Mouse (Mus musculus): ENCODE results near the gene Bmp7. TPM values are rescaled to one million over a fixed set of nuclear protein-coding genes. Genes with fewer than 3 reads are reported as not detected.
A peak's percentile ranks its signal among the peaks of the same experiment; 100 is the strongest.

Gene Bmp7
- polyA plus RNA-seq, 1 experiment from 2014 or later = 5.8 TPM

- H3K9me3 ChIP-seq (ENCODE audit: control insufficient read depth, low read length) = no peaks in the 10 kb centered on the region; the same call in 1 of the 2 replicates
- no peak for ATAC-seq (ENCODE audit: low read depth)
- WGBS = 83% methylated on average over 2 of the region's 2 CpGs
Observed at GRCm38 (mm10) chr2:172951976-172952375, 11.9 kb upstream of the Bmp7 start.

GRCm38 (mm10) chr2:172950722-172951121 lies 10.6 kb upstream of the Bmp7 start:
- H3K4me3 ChIP-seq (ENCODE audit: low read depth, low read length) = no peak overlapping the region
- no peak overlapping the region for H3K27ac ChIP-seq (ENCODE audit: low read depth, low read length)
- no peak overlapping the region for H3K9ac ChIP-seq (replicated peaks; ENCODE audit: low read depth, low read length)
- H3K9me3 ChIP-seq (ENCODE audit: control insufficient read depth, low read length) = no peaks in the 10 kb centered on the region
- no peaks in the 10 kb centered on the region for H3K27me3 ChIP-seq (ENCODE audit: control insufficient read depth, insufficient read depth, low read length)
- WGBS = 41% methylated on average over 11 of the region's 11 CpGs
- no peak overlapping the region for H3K4me2 ChIP-seq (ENCODE audit: low read depth, low read length)
- H3K4me1 ChIP-seq (ENCODE audit: control insufficient read depth, insufficient read depth, low read length) = peaks cover 3% of the 10 kb centered on the region; the same call in 1 of the 2 replicates
- no peak for ATAC-seq (ENCODE audit: low read depth)
- H3K36me3 ChIP-seq (ENCODE audit: control insufficient read depth, insufficient read depth, low read length) = no peaks in the 10 kb centered on the region

More at GRCm38 (mm10) chr2:172951976-172952375, 11.9 kb upstream of the Bmp7 start:
- H3K4me3 ChIP-seq (ENCODE audit: low read depth, low read length) = no peak overlapping the region
- no peak overlapping the region for H3K27ac ChIP-seq (ENCODE audit: low read depth, low read length)
- H3K27me3 ChIP-seq (ENCODE audit: control insufficient read depth, insufficient read depth, low read length) = no peaks in the 10 kb centered on the region
- H3K4me1 ChIP-seq (ENCODE audit: control insufficient read depth, insufficient read depth, low read length) = peaks cover 3% of the 10 kb centered on the region; the same call in 1 of the 2 replicates
- no peaks in the 10 kb centered on the region for H3K36me3 ChIP-seq (ENCODE audit: control insufficient read depth, insufficient read depth, low read length)
- H3K9ac ChIP-seq (replicated peaks; ENCODE audit: low read depth, low read length) = no peak overlapping the region
- no peak overlapping the region for H3K4me2 ChIP-seq (ENCODE audit: low read depth, low read length)

GRCm38 (mm10) chr2:172950119-172950676 lies 10.1 kb upstream of the Bmp7 start:
- no peaks in the 10 kb centered on the region for H3K9me3 ChIP-seq (ENCODE audit: control insufficient read depth, low read length)
- no peak overlapping the region for H3K4me3 ChIP-seq (ENCODE audit: low read depth, low read length)
- WGBS = 68% methylated on average over 9 of the region's 9 CpGs
- H3K36me3 ChIP-seq (ENCODE audit: control insufficient read depth, insufficient read depth, low read length) = no peaks in the 10 kb centered on the region
- no peak for ATAC-seq (ENCODE audit: low read depth)
- no peaks in the 10 kb centered on the region for H3K27me3 ChIP-seq (ENCODE audit: control insufficient read depth, insufficient read depth, low read length)
- no peak overlapping the region for H3K4me2 ChIP-seq (ENCODE audit: low read depth, low read length)
- H3K9ac ChIP-seq (replicated peaks; ENCODE audit: low read depth, low read length) = no peak overlapping the region
- no peak overlapping the region for H3K27ac ChIP-seq (ENCODE audit: low read depth, low read length)
- H3K4me1 ChIP-seq (ENCODE audit: control insufficient read depth, insufficient read depth, low read length) = peaks cover 3% of the 10 kb centered on the region; the same call in 1 of the 2 replicates

GRCm38 (mm10) chr2:172949051-172949450 lies 8.9 kb upstream of the Bmp7 start:
- H3K9me3 ChIP-seq (ENCODE audit: control insufficient read depth, low read length) = no peaks in the 10 kb centered on the region
- no peak overlapping the region for H3K4me2 ChIP-seq (ENCODE audit: low read depth, low read length)
- H3K9ac ChIP-seq (replicated peaks; ENCODE audit: low read depth, low read length) = no peak overlapping the region
- ATAC-seq (ENCODE audit: low read depth) = no peak
- H3K27me3 ChIP-seq (ENCODE audit: control insufficient read depth, insufficient read depth, low read length) = no peaks in the 10 kb centered on the region
- WGBS = 45% methylated on average over 5 of the region's 5 CpGs
- no peak overlapping the region for H3K27ac ChIP-seq (ENCODE audit: low read depth, low read length)
- no peak overlapping the region for H3K4me3 ChIP-seq (ENCODE audit: low read depth, low read length)
- no peaks in the 10 kb centered on the region for H3K36me3 ChIP-seq (ENCODE audit: control insufficient read depth, insufficient read depth, low read length)
- H3K4me1 ChIP-seq (ENCODE audit: control insufficient read depth, insufficient read depth, low read length) = peaks cover 3% of the 10 kb centered on the region; the same call in 1 of the 2 replicates

GRCm38 (mm10) chr2:172940799-172941163 lies 660 bp upstream of the Bmp7 start:
- peak overlapping the region; percentile 94 for H3K4me2 ChIP-seq (ENCODE audit: low read depth, low read length)
- no peaks in the 10 kb centered on the region for H3K36me3 ChIP-seq (ENCODE audit: control insufficient read depth, insufficient read depth, low read length)
- H3K27me3 ChIP-seq (ENCODE audit: control insufficient read depth, insufficient read depth, low read length) = peaks cover 36% of the 10 kb centered on the region
- no peak for ATAC-seq (ENCODE audit: low read depth)
- no peak overlapping the region for H3K9ac ChIP-seq (replicated peaks; ENCODE audit: low read depth, low read length)
- WGBS = 3% methylated on average over 12 of the region's 13 CpGs
- H3K9me3 ChIP-seq (ENCODE audit: control insufficient read depth, low read length) = no peaks in the 10 kb centered on the region
- peaks cover 26% of the 10 kb centered on the region for H3K4me1 ChIP-seq (ENCODE audit: control insufficient read depth, insufficient read depth, low read length)
- H3K4me3 ChIP-seq (ENCODE audit: low read depth, low read length) = peak overlapping the region; percentile 39
- no peak overlapping the region for H3K27ac ChIP-seq (ENCODE audit: low read depth, low read length)

GRCm38 (mm10) chr2:172939639-172940002 lies 500 bp downstream of the Bmp7 start:
- under 1% methylated on average over 26 of the region's 26 CpGs for WGBS
- H3K36me3 ChIP-seq (ENCODE audit: control insufficient read depth, insufficient read depth, low read length) = no peaks in the 10 kb centered on the region
- peaks cover 38% of the 10 kb centered on the region for H3K4me1 ChIP-seq (ENCODE audit: control insufficient read depth, insufficient read depth, low read length)
- H3K27ac ChIP-seq (ENCODE audit: low read depth, low read length) = no peak overlapping the region
- H3K27me3 ChIP-seq (ENCODE audit: control insufficient read depth, insufficient read depth, low read length) = peaks cover 40% of the 10 kb centered on the region
- H3K4me3 ChIP-seq (ENCODE audit: low read depth, low read length) = peak overlapping the region; percentile 39
- no peaks in the 10 kb centered on the region for H3K9me3 ChIP-seq (ENCODE audit: control insufficient read depth, low read length)
- no peak for ATAC-seq (ENCODE audit: low read depth)
- peak overlapping the region; percentile 94 for H3K4me2 ChIP-seq (ENCODE audit: low read depth, low read length)
- H3K9ac ChIP-seq (replicated peaks; ENCODE audit: low read depth, low read length) = peak overlapping the region; percentile 51

- under 1% methylated on average over 57 of the region's 57 CpGs for WGBS
- no peak overlapping the region for H3K27ac ChIP-seq (ENCODE audit: low read depth, low read length)
- H3K4me1 ChIP-seq (ENCODE audit: control insufficient read depth, insufficient read depth, low read length) = peaks cover 44% of the 10 kb centered on the region
Observed at GRCm38 (mm10) chr2:172938761-172939638, 1.1 kb downstream of the Bmp7 start.

GRCm38 (mm10) chr2:172937326-172938190 lies 2.6 kb downstream of the Bmp7 start:
- no peak for ATAC-seq (ENCODE audit: low read depth)
- peaks cover 38% of the 10 kb centered on the region for H3K27me3 ChIP-seq (ENCODE audit: control insufficient read depth, insufficient read depth, low read length)
- no peaks in the 10 kb centered on the region for H3K36me3 ChIP-seq (ENCODE audit: control insufficient read depth, insufficient read depth, low read length)
- peak overlapping the region; percentile 17; the same call in 1 of the 2 replicates for H3K4me2 ChIP-seq (ENCODE audit: low read depth, low read length)
- H3K4me1 ChIP-seq (ENCODE audit: control insufficient read depth, insufficient read depth, low read length) = peaks cover 44% of the 10 kb centered on the region
- H3K27ac ChIP-seq (ENCODE audit: low read depth, low read length) = no peak overlapping the region
- 11% methylated on average over 12 of the region's 12 CpGs for WGBS
- no peaks in the 10 kb centered on the region for H3K9me3 ChIP-seq (ENCODE audit: control insufficient read depth, low read length)
- H3K9ac ChIP-seq (replicated peaks; ENCODE audit: low read depth, low read length) = 0 out of 2 replicates have a peak overlapping the region, but pooled peaks have one; percentile 2
- H3K4me3 ChIP-seq (ENCODE audit: low read depth, low read length) = no peak overlapping the region; the same call in 1 of the 2 replicates

More at GRCm38 (mm10) chr2:172938761-172939638, 1.1 kb downstream of the Bmp7 start:
- H3K4me2 ChIP-seq (ENCODE audit: low read depth, low read length) = peak overlapping the region; percentile 94
- peak overlapping the region; percentile 39 for H3K4me3 ChIP-seq (ENCODE audit: low read depth, low read length)
- H3K9ac ChIP-seq (replicated peaks; ENCODE audit: low read depth, low read length) = peak overlapping the region; percentile 25; the same call in 1 of the 2 replicates
- ATAC-seq (ENCODE audit: low read depth) = no peak
- no peaks in the 10 kb centered on the region for H3K36me3 ChIP-seq (ENCODE audit: control insufficient read depth, insufficient read depth, low read length)
- no peaks in the 10 kb centered on the region for H3K9me3 ChIP-seq (ENCODE audit: control insufficient read depth, low read length)
- H3K27me3 ChIP-seq (ENCODE audit: control insufficient read depth, insufficient read depth, low read length) = peaks cover 40% of the 10 kb centered on the region

All from neural tube, embryonic 14.5 days (tissue).